Mouse (Mus musculus): ENCODE data around the gene Gm42906.

Gm42906 gene

DNA sequence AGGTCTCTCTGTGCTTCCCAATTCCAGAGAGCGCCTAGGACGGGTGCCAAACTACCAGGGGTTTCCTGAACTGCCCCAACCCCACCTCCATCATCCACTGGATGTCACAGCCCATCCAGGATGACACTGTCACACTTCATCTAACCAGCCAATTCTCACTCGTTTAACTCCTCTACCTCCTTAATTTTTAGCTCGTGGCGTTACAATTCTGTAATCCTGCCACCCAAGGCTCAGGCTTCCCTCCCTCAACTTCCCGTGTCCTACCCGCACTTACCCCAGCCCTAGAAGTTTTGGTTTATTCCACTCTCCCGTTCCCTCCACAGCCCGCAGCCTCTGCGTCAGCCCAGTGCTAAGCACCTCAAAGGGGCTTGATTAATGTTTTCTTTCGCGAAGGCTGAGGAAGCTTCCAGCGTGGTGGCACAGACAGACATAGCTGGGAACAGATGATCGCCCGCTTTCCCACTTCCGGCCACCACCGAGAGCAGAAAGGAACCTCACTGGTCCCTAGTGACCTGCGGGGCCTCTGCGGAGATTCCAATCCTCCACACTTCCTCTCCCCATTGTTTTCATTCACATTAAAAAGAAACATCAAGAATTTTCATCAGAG, 319.6 kb downstream of the Gm42906 start:
- no peak for DNase-seq (ENCODE audit: low spot score)

DNA sequence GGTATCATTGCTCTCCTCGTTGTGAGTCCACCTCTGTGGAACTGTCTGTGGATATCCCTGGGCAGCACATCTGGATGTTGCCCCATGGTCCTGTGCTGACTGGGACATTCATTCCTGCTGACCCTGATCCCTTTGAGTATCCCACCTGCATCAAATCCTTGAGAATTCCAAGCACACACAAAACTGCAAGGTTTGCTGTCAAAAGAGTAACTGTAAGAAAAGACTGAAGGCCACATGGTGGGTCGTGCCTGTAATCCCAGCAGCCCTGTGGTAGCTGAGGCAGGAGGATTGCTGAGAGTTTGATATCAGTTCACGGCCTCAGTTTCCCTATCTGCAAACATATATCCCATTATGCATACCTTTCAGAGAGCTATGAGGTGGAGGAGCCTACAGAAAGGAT, 321.1 kb downstream of the Gm42906 start:
- DNase-seq (ENCODE audit: low spot score), result no peak

DNA sequence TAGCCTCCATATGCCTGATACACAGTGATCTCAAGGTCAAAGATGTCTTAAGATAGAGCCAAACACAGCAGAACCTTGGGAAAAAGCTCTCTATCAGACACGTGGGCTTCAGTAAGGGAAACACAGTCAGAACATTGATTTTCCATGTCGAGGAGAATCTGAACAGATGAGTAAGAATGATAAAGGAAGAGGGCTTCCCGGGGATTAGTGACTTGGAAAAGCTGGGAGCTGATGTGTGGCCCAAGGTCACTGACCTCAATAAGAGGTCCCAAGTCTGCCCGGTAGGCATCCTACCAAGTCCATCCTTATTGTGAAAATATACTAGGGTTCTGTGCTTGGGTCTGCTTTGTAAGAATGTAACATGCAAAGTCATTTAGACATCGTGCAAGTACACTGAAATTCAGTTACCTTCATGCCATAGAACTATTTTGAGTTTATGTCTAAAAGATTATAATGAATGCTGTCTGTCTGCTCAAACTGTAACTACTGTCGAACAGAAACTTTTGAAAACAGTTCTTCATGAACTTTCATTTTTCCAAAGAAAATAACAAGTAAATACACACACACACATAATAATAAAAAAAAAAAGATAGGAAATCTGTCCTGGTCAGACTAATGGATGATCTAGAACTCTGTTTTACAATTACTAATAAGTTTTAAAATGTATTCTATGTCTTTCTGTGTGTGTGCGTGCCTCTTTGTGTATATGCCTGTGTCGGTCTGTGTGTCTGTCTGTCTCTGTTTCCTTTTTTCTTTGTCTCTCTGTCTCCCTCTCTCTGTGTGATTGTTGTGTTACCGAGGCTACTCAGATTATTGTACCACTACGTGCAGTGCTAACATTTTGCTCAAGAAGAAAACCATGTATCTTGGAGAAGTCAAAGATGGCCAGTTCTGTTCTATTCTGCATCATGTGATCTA, 322.6 kb downstream of the Gm42906 start:
- no peak for DNase-seq (ENCODE audit: low spot score)

DNA sequence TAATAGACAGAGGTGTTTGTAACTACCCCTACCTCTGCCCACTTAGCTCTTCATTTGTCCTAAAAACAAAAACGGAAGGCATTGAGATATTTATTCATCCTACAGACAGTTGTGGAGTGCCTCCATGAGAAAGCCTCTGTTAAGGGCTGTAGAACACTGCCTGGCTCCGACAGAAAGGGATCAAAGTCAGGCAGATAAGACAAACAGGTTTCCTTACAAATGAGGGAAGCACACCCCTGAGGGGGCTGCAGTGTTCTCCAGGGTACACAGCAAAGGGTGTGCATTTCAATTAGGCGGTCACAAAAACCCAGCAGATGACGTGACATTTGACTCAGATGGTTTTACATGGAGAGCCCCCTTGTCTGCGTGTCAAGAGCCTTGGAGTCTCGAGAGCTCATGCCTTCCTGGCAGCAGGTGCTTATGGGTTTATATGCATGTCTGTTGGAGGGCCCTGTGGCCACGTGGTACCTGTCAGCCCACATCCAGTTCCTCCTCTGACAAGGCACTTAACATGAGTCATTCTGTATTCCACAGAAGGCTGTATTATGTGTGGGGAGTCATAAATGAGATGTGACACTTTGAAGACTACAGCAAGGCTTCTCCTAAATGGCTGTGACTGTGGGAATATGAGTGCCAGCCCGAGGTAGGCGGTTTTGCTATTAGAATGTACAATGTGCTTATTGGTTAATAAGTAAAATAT, 323.5 kb downstream of the Gm42906 start:
- no peak for DNase-seq (ENCODE audit: low spot score)

DNA sequence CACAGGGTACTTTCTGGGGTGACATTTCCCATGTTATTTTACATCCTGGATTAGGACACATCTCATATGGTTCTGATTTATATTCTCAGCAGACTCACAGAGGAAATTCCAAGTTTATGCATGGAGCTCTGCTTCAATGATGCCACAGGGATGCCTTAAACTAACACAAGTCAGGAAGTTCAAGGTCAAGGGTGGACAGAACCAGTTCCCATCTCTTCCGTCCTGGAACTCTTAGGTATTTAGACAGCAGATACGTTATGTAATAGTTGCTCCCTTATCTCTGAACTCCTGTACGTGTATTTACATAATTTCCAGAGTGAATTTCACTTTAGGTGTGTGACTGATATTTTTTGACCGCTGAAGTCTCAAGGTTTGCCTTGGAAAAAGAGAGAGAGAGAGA, 324.7 kb downstream of the Gm42906 start:
- DNase-seq (ENCODE audit: low spot score), result no peak

DNA sequence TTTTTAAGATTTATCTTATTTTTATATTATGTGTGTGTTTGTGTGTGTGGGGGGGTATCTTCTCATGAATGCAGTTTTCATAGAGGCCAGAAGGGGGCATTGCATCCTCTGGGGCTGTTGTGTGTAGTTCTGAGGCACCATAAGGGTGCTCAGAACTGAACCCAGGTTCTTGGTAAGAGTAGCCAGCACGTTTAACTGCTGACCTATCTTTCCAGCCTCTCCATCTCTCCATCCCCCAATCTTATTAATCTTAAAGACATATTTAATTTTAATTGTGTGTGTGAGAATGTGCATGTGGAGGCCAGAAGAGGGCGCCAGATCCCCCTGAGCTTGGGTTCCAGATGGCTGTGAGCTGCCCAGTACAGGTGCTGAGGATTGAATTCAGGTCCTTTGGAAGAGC, 325.7 kb downstream of the Gm42906 start:
- no peak for DNase-seq (ENCODE audit: low spot score)

DNA sequence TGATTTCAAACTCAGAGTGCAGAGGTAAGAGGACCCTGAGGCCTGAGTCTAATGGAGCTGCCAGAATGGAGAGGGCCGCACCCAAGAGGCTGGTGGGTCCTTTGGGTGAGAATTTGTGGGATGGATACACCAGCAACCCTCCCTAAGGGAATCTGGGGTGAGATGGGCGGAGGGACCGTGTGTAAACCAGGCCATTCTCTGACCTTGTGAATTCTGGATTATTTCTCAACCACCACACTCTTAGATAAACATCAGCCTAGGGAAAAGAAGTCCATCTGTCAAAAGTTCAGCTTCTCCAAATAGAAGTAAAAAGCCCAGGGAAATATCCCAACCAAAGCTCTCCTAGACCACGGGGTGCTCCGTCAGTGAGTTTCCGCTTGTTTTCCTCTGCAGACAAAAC, 332.0 kb downstream of the Gm42906 start:
- DNase-seq (ENCODE audit: low spot score), result no peak

DNA sequence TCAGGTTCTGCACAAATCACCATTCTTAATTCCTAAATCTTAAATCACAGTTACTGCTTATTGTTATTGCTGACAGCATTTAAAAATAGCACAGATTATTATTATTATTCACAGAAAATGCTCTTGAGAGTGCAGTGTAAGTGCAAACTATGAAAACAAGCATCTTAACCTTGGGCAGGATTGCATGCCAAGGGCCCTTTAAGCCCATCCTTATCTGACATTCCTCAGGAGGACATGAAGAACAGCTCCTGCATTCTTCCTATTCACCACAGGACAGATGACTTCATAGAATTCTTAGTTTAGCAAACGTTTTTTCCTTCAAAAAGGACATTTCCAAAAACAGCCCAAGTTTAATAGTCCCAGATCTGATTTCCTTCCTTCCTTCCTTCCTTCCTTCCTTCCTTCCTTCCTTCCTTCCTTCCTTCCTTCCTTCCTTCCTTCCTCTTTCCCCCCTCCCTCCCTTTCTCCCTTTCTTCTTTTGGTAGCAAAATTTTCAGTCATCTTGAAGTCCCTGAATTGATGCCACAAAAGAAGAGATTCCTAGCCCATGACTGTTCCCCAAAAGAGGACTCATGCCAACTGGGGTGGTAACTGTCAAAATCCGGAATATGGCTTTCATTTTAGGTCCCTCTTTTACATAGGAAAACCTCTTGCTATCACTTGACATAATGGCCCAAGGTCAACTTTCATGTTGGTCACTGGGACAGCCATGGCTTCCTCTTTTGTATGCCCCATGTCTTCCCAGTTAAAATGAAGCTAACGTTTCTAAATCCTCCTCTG, 334.9 kb downstream of the Gm42906 start:
- DNase-seq (ENCODE audit: low spot score), result no peak

DNA sequence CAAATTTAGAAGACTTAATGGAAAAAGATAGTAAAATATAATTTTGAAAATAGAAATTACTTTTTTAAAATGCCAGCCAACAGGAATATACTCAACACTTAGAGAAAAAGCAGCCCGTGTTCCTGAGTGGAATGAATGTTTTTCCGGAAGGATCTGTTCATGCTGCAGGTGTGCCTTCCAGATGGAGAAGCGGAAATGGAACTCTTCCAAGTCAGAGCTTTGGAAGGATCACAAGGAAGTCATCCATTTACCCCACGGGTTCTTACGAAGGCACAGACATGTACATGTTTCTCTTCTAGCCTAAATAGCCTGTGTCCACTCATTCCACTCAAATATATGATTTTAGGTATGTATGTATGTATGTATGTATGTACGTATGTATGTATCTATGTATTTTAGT, 337.0 kb downstream of the Gm42906 start:
- DNase-seq (ENCODE audit: low spot score), result no peak

DNA sequence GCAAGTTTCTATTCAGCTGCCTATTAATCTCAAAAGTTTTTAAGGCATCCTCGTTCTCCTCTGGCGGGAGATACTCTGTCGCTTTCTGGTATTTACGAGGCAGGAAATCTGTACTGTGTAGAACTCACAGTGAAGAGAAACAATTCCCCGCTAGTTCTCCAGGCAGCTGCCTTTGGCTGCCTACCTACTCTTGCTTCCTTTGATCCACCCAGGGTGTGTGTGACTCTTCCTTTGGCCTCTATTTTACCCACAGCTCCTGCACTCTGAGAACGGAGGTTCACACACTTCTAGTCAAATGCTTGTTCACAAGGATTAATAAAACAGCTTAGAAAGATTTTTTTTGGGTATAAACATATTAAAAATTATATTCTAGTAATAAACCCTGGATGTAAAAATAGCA, 338.8 kb downstream of the Gm42906 start:
- no peak for DNase-seq (ENCODE audit: low spot score)

DNA sequence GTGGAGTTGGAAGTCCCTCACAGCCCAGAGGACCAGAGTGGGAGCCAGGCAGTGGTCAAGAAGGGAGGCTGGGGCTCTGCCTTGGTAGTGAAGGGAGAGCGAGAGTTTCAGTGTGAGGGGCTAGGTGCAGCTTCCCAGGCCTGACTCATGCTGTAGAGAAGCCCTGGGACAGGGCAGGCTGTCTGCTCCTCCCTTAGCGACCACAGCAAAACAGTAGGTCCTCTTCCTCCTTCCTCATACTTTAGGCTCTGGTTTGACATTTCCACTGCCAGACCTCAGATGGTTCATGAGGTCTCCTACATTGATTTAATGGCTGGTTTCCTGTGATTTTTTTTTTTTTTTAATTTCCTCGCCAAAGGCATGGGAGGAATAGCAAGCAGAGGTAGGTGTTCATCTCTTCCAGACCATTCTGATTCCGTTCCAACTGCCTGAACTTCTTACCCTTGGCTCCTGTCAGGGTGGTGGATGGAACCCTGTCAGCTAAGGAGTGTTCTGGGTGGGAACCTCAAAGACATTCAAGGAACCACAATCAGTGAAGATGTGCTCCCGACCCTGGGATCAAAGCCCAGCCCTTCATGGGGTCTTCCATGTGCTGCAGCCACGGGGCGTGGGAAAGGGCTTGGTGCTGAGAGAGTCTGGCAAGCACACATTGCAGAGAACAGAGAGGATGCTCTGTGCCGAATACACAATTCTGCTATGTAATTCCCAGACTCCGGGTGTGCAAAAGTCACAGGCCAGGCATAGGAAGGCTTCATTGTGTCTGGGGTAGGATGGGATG, 341.3 kb downstream of the Gm42906 start:
- DNase-seq (ENCODE audit: low spot score), result no peak

DNA sequence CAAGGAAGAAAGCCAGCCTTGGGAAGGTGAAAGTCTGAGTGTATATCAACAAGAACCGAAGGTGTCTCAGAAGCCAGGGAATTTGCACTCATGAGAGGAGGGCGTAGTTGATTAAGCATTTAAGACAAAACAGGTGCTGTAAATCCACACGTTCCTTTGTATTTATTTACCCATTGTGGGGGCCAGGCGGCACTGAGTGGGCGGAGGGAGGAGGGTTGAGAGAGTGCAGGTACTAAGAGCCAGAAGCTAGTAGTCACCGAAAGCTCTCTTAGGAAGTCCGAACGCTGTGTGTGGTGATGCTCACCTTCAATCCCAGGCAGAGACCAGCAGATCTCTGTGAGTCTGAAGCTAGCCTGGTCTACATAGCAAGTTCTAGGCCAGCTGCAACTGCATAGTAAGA, 342.2 kb downstream of the Gm42906 start:
- no peak for DNase-seq (ENCODE audit: low spot score)

DNA sequence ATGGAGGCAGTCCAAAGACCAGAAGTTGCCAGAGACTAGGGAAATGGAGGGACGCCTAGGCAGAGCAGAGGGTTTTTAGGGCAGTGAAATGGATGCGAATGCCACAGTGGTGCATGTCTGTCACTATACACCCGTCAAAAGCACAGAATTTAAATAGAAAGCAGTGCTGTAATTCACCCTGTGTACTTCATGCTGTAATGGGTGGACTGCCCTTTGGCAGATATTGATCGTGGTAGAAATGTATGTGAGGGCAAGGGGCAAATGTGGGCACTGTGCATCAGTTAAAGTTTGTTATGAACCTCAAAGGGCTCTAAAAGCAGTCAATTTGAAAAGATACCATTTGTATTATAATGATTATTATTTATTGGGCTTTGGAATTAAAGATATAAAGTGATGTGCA, 347.7 kb downstream of the Gm42906 start:
- DNase-seq (ENCODE audit: low spot score), result no peak

DNA sequence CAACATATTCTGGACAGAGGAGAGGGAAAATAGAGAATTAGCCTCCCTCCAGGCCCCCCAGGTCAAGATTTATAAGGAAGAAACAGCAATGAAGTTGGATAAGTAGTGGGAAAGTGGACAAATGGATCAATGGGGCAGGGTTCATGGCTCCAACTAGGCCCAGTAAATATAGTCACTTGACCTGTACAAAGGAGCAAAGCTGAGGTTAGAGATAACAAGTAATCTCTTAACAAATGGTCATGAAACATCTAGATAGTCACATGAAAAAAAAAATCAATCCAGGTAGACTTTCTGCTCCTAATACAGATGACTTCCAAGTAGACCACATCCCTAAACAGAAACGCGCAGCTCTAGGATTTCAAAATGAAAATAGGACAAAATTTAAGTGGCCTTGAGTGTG, 350.0 kb downstream of the Gm42906 start:
- no peak for DNase-seq (ENCODE audit: low spot score)

DNA sequence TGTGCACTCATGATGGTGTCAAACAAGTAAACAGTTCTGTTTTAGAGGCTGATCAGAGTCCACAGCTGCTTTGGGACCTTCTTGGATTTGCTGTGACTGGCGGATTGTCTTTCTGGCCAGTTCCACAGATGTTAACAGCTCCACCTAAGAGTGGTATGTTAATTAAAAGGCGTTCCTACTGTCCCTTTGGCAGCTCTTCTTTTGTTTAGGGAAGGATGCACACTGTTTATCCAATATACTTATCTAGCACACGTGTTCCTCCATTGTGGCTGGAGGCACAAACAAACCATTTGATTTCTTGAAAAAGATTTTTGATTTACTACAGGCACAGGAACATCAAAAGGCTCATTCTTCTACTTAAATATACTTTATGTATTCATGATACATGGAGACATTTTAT, 351.0 kb downstream of the Gm42906 start:
- DNase-seq (ENCODE audit: low spot score), result no peak

DNA sequence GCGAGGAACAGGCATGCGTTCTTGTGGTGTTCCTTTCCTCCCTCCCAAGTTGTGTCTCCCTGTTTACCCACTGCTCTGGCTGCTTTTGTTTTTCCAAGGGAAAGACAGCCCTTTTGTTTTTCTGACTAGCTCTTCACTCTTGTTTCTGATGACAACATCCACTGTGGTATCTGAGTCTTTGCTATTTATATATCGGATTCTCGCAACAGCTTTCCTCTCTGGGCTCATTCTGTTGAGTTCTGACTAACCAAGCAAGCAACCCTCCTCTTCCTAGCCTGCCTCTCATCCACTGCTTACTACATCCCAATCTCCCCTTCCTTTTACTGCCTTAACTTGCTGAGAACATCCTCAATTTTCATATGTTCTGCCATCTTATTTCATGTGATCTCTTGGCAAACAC, 353.7 kb downstream of the Gm42906 start:
- no peak for DNase-seq (ENCODE audit: low spot score)

DNA sequence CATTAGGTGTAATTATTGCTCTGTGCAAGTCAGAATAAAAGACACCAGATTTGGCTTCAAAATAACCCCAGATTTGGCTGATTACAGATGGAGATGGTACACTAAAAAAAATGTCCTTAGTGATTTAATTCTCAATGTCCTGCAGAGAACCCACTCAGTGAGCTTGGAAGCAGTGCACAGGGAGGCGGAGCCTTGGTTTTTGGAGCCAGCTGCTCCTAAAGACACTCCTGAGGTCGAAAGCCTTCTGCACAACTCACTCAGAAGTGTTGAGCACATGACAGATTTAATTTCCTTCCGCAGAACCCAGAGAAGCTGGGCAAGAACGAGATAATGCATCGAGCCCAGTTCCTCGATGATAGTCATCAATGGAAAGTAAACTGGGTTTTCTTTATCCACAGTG, 356.5 kb downstream of the Gm42906 start:
- no peak for DNase-seq (ENCODE audit: low spot score)

DNA sequence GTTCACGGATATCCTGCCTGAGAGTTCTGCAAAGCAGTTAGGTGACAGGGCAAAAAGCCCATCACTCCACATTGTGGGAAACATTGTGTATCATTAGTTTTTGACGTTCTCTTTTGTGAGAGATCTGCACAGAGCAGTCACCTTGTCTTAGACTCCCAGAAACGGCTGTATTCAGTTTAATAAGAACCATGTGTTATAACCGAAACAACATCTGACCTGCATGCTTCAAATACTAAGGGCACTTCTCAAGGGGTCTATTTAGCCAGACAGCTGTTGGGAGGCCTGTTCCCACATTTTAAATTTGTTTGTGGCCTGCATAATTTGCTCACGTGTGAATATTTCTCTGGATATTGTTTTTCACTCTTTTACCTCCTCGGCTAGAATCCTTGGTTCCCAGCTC, 357.1 kb downstream of the Gm42906 start:
- no peak for DNase-seq (ENCODE audit: low spot score)

DNA sequence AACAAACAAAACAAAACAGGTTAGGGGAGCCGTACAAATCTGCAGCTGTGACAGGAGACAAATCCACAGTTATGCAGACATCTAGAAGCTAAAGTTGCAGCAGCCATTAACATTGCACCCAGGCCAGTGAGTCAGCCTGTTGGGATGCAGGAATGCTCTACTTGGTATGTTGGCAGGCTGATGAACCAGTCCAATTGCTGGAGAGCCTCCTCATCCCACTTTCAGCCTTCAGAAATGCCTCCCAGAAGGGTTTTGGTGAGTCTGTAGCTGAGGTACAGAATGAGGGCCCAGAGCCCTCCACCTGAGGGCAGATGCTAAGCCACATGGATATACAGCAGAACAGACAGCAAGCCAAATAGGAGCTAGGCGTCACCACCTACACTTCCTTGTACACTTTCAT, 358.4 kb downstream of the Gm42906 start:
- no peak for DNase-seq (ENCODE audit: low spot score)

DNA sequence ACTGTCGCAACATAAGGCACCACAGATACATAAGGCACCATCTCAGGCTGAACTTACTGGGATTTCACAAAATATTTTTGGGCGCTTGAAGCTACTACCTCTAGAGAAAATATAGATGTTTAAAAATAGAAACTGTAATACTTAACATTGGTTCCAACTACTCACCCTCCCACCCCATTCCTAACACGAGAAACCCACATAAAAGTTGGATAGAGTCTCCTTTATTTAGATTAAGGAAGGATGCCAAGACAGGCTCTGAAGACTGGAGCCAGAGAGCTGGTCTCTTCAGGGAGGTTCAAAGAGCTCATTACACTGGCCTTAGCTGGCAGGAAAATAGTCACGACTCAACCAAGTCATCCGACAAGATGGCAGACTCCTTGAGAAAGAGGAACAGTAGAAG, 361.9 kb downstream of the Gm42906 start:
- no peak for DNase-seq (ENCODE audit: low spot score)

DNA sequence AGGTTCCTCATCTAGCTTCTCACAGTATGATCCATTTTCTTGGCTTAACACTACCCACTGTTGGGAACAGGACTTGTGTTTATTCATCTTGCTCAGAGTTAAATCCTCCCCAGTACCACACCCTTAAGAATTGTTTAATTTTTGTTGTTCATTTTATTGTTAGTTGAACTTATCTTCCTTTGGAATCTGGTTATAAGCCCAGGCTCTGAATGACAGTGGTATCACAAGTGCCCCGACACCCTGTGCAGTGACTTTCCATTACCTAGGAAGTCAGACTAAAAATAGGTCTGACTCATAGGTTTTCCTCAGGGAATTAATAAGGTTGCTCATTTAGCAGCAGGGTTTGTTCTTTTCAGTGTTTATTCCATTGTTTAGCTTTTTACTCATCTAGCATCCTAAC, 362.7 kb downstream of the Gm42906 start:
- DNase-seq (ENCODE audit: low spot score), result no peak

DNA sequence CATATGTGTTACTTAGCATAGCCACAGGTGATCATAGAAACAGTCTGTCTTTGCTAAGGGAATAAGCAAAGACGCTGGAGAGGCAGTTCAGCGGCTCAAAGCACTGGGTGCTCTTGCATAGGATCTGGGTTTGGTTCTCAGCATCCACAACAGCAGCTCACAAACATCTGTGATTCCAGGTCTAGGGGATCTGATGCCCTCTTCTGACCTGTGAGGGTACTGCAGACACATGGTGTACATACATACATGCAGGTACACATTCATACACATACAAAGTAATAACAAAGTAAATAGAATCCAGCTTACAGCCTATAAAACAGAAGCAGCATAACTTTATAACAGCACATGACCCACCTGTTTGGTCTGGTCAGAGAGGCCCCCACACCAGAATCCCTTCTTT, 366.0 kb downstream of the Gm42906 start:
- DNase-seq (ENCODE audit: low spot score), result no peak
